Mouse (Mus musculus): ENCODE data around the gene Slc7a1. TPM values are rescaled to one million over a fixed set of nuclear protein-coding genes. Genes with fewer than 3 reads are reported as not detected.
A peak's percentile ranks its signal among the peaks of the same experiment; 100 is the strongest.
"Not testable (repeated sequence)": the region's sequence is repeated elsewhere in the genome, so short reads cannot be mapped to it uniquely, and the experiment has no call there.

Slc7a1 gene
- total RNA-seq, 2 experiments from 2014 or later = 103 to 112 TPM

- DNase-seq = peak in 1 of 2 experiments; percentile 52
Measured at GRCm38 (mm10) chr5:148367816-148368215, 31.9 kb downstream of the Slc7a1 start.

GRCm38 (mm10) chr5:148366455-148366854 is 33.2 kb downstream of the Slc7a1 start:
- no peak for DNase-seq

- no peak for DNase-seq
Measured at GRCm38 (mm10) chr5:148363441-148364113, 36.1 kb downstream of the Slc7a1 start.

GRCm38 (mm10) chr5:148362296-148362695 is 37.4 kb downstream of the Slc7a1 start:
- no peak for DNase-seq

GRCm38 (mm10) chr5:148361759-148362010 is 38.0 kb downstream of the Slc7a1 start:
- no peak for DNase-seq

- peak; percentile 85 to 91 for DNase-seq
Measured at GRCm38 (mm10) chr5:148360922-148361758, 38.6 kb downstream of the Slc7a1 start.

GRCm38 (mm10) chr5:148359131-148359530 is 40.6 kb downstream of the Slc7a1 start:
- DNase-seq = peak; percentile 37 to 56

GRCm38 (mm10) chr5:148357168-148357567 is 42.5 kb downstream of the Slc7a1 start:
- no peak for DNase-seq

- no peak for DNase-seq
Measured at GRCm38 (mm10) chr5:148355822-148356221, 43.9 kb downstream of the Slc7a1 start.

- no peak for DNase-seq
Measured at GRCm38 (mm10) chr5:148354536-148354935, 45.2 kb downstream of the Slc7a1 start.

GRCm38 (mm10) chr5:148353429-148353828 is 46.3 kb downstream of the Slc7a1 start:
- no peak for DNase-seq

GRCm38 (mm10) chr5:148349327-148350011 is 50.2 kb downstream of the Slc7a1 start:
- peak; percentile 59 to 72 for DNase-seq

- no peak for DNase-seq
Measured at GRCm38 (mm10) chr5:148348153-148348552, 51.6 kb downstream of the Slc7a1 start.

- no peak for DNase-seq
Measured at GRCm38 (mm10) chr5:148346543-148346942, 53.2 kb downstream of the Slc7a1 start.

GRCm38 (mm10) chr5:148344374-148344773 is 55.3 kb downstream of the Slc7a1 start:
- DNase-seq = no peak

- DNase-seq = no peak
Measured at GRCm38 (mm10) chr5:148342061-148342741, 57.5 kb downstream of the Slc7a1 start.

- DNase-seq = no peak
Measured at GRCm38 (mm10) chr5:148339126-148339525, 60.6 kb downstream of the Slc7a1 start.

GRCm38 (mm10) chr5:148332622-148332974 is 67.1 kb downstream of the Slc7a1 start:
- peak; percentile 68 to 79 for DNase-seq

GRCm38 (mm10) chr5:148331926-148332621 is 67.6 kb downstream of the Slc7a1 start:
- peak in 1 of 2 experiments; percentile 47 for DNase-seq

GRCm38 (mm10) chr5:148331229-148331776 is 68.4 kb downstream of the Slc7a1 start:
- no peak for DNase-seq

- no peak for DNase-seq
Measured at GRCm38 (mm10) chr5:148328982-148329381, 70.7 kb downstream of the Slc7a1 start.

GRCm38 (mm10) chr5:148326295-148326694 is 73.4 kb downstream of the Slc7a1 start:
- not testable (repeated sequence) for DNase-seq
